16 mouse cellular contexts compared by ENCODE assay signal in genomic region chr16:91504701-91505100, GRCm38 (mm10). TPM values are rescaled to one million over a fixed set of nuclear protein-coding genes. Genes with fewer than 3 reads are reported as not detected.
A peak's percentile ranks its signal among the peaks of the same experiment; 100 is the strongest.
DNase-seq lines count a peak whose midpoint lies in the region; ATAC-seq and TF ChIP-seq lines count a peak whose summit lies in the region.
"Had no signal": no experiment of that assay in that cellular context is flagged by ENCODE, and none has a peak within 500 bp of the region (broad histone marks: within the 10 kb centered on the region; RNA-seq: fewer than 3 reads in every experiment).

No protein-coding gene starts in this region.

- no peak for TF ChIP-seq CTCF in gastrocnemius, adult 2 months (IDR thresholded peaks at IDR 0.05)

- no peak for DNase-seq in cerebellum, adult 9-10 months
- no peak for DNase-seq in gastrocnemius, adult 2 months
- DNase-seq in gastrocnemius, postnatal 14 days: no peak
- DNase-seq in cerebellum, postnatal 10 days: peak; percentile 48 to 54
- DNase-seq in adrenal gland, postnatal 25 days: no peak
- no peak for DNase-seq in c-Kit-positive CD71-positive TER-119-positive erythroid progenitor cells, embryonic 14.5 days (ENCODE audit: low spot score)
- DNase-seq: adrenal gland, postnatal 14 days; heart, postnatal 36 days; kidney, adult 2 months had no signal

- peak overlapping the region; percentile 88 for H3K27ac ChIP-seq in gastrocnemius, adult 2 months
- H3K27ac ChIP-seq: embryonic facial prominence, embryonic 12.5 days; forebrain, embryonic 15.5 days; heart, embryonic 13.5 days; hindbrain, embryonic 15.5 days had no signal

- H3K4me3 ChIP-seq in gastrocnemius, adult 2 months: peak overlapping the region; percentile 48
- H3K4me3 ChIP-seq: embryonic facial prominence, embryonic 12.5 days; forebrain, embryonic 15.5 days; heart, embryonic 13.5 days; hindbrain, embryonic 15.5 days had no signal

- ATAC-seq in cerebellum, adult (ENCODE audit: insufficient number of reproducible peaks, low FRiP score, low TSS enrichment): peak; percentile 18; the same call in 1 of the 2 replicates
- ATAC-seq: activated CD4-positive, CD25-positive, alpha-beta regulatory T cell, adult 4 months; intestine, embryonic 16.5 days had no signal

- intact Hi-C loops in gastrocnemius, adult 2 months (cut with DNase I): no loop called here
- intact Hi-C loops in gastrocnemius, postnatal 14 days (cut with DNase I; ENCODE audit: low total_unique reads): loop anchor here (10.0 kb wide), 1 partner anchor 150 kb away; no protein-coding TSS in a partner anchor

RNA-seq across cellular contexts. Expression of gene Ifnar1, which starts 19.7 kb away (rescaled TPM):
- total RNA-seq in gastrocnemius, adult 2 months (2021): 10 to 100 TPM; 12.6 to 15.1 TPM
- 10 to 100 TPM; 26.1 to 28.7 TPM for total RNA-seq in gastrocnemius, postnatal 14 days (2021)
- total RNA-seq in adrenal gland, postnatal 25 days (2021): 57.5 and 70.8 TPM in 2 replicates

RNA-seq across cellular contexts. Expression of gene Ifngr2, which starts 42.2 kb away (rescaled TPM):
- total RNA-seq in gastrocnemius, adult 2 months (2021): 10 to 100 TPM; 55.2 to 55.5 TPM
- total RNA-seq in gastrocnemius, postnatal 14 days (2021): 10 to 100 TPM; 51.4 to 54.4 TPM
- total RNA-seq in adrenal gland, postnatal 25 days (2021): 20.1 and 31.1 TPM in 2 replicates

Comparison
In these comparisons a context has a peak if more than half of its experiments do, and no peak if none do; other contexts are left out.
1. DNase-seq: peak in cerebellum, postnatal 10 days (2 of 2); none in cerebellum, adult 9-10 months (single experiment), gastrocnemius, adult 2 months (single experiment), gastrocnemius, postnatal 14 days (single experiment), adrenal gland, postnatal 25 days (single experiment) and c-Kit-positive CD71-positive TER-119-positive erythroid progenitor cells, embryonic 14.5 days (single experiment).